Mouse (Mus musculus): ENCODE data around the gene Decr2. TPM values are rescaled to one million over a fixed set of nuclear protein-coding genes. Genes with fewer than 3 reads are reported as not detected.
A peak's percentile ranks its signal among the peaks of the same experiment; 100 is the strongest.

Decr2 gene
- polyA plus RNA-seq, 1 experiment: 12.0 TPM

DNA sequence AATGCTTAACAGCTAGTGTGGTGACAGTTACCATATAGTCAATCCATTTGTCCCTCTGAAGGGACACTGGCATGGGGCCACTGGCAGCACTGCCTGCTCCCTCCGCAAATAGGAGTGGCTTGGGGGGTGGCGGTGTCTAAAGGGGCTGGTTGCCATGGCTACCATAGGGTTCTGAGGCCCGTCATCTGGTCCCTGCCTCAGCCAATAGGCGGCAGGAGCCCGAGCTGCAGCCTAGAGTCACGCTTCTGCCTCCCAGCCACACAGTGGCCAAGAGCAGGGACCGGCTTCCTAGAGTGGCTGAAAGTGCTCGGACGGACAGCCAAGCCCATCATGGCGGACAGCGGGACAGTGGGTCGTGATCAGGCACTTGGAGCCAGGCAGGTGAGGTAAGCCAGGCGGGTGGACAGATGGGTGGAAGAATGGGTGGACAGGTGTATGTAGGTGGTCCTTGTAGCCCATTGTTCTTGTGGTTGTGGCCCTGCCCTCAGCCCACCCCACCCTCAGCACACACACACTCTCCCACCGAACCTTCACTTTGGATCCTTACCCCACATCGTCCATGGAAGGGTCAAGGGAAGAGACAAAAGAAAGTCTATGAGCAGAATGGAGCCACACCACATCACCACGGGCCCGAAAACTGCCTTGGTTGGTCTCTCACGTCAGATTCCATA lies 41.1 kb upstream of the Decr2 start:
- Histone ChIP-seq H3K4me1 (ENCODE audit: control insufficient read depth, insufficient read depth, low read length) (peaks cover 4% of the 10 kb centered on the region), H3K27ac (ENCODE audit: control insufficient read depth, insufficient read depth, low read depth, low read length) (no peak overlapping the region), H3K36me3 (ENCODE audit: control insufficient read depth, insufficient read depth, low read length) (no peaks in the 10 kb centered on the region), H3K27me3 (ENCODE audit: control insufficient read depth, insufficient read depth, low read length) (no peaks in the 10 kb centered on the region), H3K4me3 (ENCODE audit: control insufficient read depth, low read depth, low read length) (peak overlapping the region; percentile 2; the same call in 1 of the 2 replicates)
- no peak for TF ChIP-seq POLR2A (IDR thresholded peaks at IDR 0.05; ENCODE audit: control insufficient read depth, low read depth, low read length)
- no peak for TF ChIP-seq CTCF (IDR thresholded peaks at IDR 0.05; ENCODE audit: control insufficient read depth, insufficient read depth, insufficient replicate concordance, low read depth, low read length)

DNA sequence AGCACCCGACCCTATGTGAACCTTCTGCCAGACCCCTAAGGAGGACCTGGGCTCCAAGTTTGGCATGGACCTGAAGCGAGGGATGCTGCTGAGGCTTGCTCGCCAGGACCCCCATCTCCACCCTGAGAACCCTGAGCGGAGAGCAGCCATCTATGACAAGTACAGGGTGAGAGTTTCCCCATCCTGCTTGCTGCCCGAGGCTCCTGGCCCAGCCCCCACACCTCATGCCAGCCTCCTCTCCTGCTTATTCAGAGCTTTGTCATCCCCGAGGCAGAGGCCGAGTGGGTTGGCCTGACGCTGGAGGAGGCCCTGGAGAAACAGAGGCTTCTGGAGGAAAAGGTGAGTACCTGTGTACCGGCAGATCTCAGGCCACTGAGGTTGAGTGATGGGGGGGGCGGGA lies 35.1 kb upstream of the Decr2 start:
- no peaks in the 10 kb centered on the region for H3K36me3 ChIP-seq (ENCODE audit: control insufficient read depth, insufficient read depth, low read length)
- H3K4me3 ChIP-seq (ENCODE audit: control insufficient read depth, low read depth, low read length): no peak overlapping the region
- H3K27me3 ChIP-seq (ENCODE audit: control insufficient read depth, insufficient read depth, low read length): no peaks in the 10 kb centered on the region
- no peak overlapping the region for H3K27ac ChIP-seq (ENCODE audit: control insufficient read depth, insufficient read depth, low read depth, low read length)
- no peak for TF ChIP-seq POLR2A (IDR thresholded peaks at IDR 0.05; ENCODE audit: control insufficient read depth, low read depth, low read length)
- no peak for TF ChIP-seq CTCF (IDR thresholded peaks at IDR 0.05; ENCODE audit: control insufficient read depth, insufficient read depth, insufficient replicate concordance, low read depth, low read length)
- H3K4me1 ChIP-seq (ENCODE audit: control insufficient read depth, insufficient read depth, low read length): peaks cover 5% of the 10 kb centered on the region; the same call in 1 of the 2 replicates

DNA sequence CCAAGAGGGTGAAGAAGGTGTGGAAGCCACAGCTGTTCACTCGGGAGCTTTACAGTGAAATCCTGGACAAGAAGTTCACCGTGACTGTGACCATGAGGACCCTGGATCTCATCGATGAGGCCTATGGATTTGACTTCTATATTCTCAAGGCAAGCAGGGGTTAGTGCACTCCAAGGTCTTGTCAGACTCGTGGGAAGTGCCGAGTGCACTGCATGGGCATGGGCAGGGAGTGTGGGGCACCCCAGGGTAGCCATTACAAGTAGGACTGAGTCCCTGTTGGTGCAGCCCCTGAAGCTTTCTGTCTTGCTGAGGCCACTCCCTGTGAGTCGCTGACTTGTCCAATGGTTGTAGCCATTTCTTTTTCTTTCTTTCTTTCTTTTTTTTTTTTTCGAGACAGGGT lies 34.4 kb upstream of the Decr2 start:
- H3K36me3 ChIP-seq (ENCODE audit: control insufficient read depth, insufficient read depth, low read length): no peaks in the 10 kb centered on the region
- no peaks in the 10 kb centered on the region for H3K27me3 ChIP-seq (ENCODE audit: control insufficient read depth, insufficient read depth, low read length)
- no peak overlapping the region for H3K27ac ChIP-seq (ENCODE audit: control insufficient read depth, insufficient read depth, low read depth, low read length)
- H3K4me1 ChIP-seq (ENCODE audit: control insufficient read depth, insufficient read depth, low read length): peaks cover 5% of the 10 kb centered on the region; the same call in 1 of the 2 replicates
- no peak overlapping the region for H3K4me3 ChIP-seq (ENCODE audit: control insufficient read depth, low read depth, low read length)
- TF ChIP-seq CTCF (IDR thresholded peaks at IDR 0.05; ENCODE audit: control insufficient read depth, insufficient read depth, insufficient replicate concordance, low read depth, low read length) (no peak), POLR2A (IDR thresholded peaks at IDR 0.05; ENCODE audit: control insufficient read depth, low read depth, low read length) (no peak)

DNA sequence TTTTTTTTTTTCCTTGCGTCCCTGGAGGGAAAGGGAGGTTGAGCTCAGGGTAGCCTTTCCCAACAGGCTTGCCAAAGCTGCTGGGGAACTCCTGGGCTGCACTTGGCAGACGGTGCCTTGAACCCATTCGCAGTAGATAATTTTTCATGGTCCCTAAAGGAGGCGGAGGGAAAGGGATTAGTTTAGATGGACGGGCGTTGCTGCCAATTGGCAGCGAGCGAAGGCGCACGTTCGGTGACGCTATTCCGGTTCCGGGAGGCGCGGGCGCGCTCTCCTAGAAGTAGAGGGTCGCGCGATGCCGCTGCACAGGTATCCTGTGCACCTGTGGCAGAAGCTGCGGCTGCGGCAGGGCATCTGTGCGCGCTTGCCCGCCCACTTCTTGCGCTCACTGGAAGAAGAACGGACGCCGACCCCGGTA lies 33.1 kb upstream of the Decr2 start, which contains the start of gene Mrpl28:
Gene Mrpl28 (plus strand): TSS at position 234 of the 418 bp plus-strand sequence.
- TF ChIP-seq CTCF (IDR thresholded peaks at IDR 0.05; ENCODE audit: control insufficient read depth, insufficient read depth, insufficient replicate concordance, low read depth, low read length) (no peak), POLR2A (IDR thresholded peaks at IDR 0.05; ENCODE audit: control insufficient read depth, low read depth, low read length) (peak; percentile 90)
- Histone ChIP-seq H3K27me3 (ENCODE audit: control insufficient read depth, insufficient read depth, low read length) (no peaks in the 10 kb centered on the region), H3K4me3 (ENCODE audit: control insufficient read depth, low read depth, low read length) (peak within 1 kb of the TSS; percentile 85), H3K4me1 (ENCODE audit: control insufficient read depth, insufficient read depth, low read length) (peaks cover 5% of the 10 kb centered on the region; the same call in 1 of the 2 replicates), H3K27ac (ENCODE audit: control insufficient read depth, insufficient read depth, low read depth, low read length) (peak within 1 kb of the TSS; percentile 15; the same call in 1 of the 2 replicates), H3K36me3 (ENCODE audit: control insufficient read depth, insufficient read depth, low read length) (no peaks in the 10 kb centered on the region)

DNA sequence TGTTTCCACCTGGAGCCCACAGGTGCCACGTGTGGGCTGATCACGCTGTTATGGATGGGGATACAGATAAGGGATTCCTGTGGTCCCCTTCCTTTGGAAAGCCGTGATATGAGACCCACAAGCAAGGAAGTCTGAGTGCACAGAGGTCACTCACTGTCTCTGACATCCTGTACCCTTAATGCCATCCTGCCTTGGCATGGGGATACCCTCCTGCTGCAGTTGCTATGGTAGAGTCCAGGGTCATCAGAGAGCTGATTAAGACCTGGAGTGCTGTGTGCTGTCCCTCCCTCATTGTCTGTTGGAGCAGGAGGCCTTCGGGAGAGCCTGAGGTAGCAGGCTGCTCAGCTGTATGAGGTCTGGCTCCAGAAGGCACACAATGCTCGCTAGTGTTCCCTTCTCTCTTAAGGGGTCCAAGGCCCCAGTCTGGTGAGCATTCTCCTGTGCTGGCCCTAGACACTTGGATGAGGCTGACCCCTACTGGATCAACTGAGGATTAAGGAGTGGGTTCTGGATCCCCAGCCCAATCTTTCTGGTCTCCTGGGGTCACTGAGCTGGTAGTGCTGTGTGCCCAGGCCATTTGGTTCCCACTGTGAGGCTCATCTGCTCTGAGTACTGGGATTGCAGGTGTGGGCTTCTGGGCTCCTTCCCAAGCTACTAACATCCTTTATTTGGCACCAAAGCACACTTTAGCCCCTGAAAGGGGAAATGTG lies 32.4 kb upstream of the Decr2 start:
- H3K4me1 ChIP-seq (ENCODE audit: control insufficient read depth, insufficient read depth, low read length): peaks cover 5% of the 10 kb centered on the region; the same call in 1 of the 2 replicates
- no peak overlapping the region for H3K27ac ChIP-seq (ENCODE audit: control insufficient read depth, insufficient read depth, low read depth, low read length)
- H3K27me3 ChIP-seq (ENCODE audit: control insufficient read depth, insufficient read depth, low read length): no peaks in the 10 kb centered on the region
- H3K36me3 ChIP-seq (ENCODE audit: control insufficient read depth, insufficient read depth, low read length): no peaks in the 10 kb centered on the region
- H3K4me3 ChIP-seq (ENCODE audit: control insufficient read depth, low read depth, low read length): no peak overlapping the region
- TF ChIP-seq CTCF (IDR thresholded peaks at IDR 0.05; ENCODE audit: control insufficient read depth, insufficient read depth, insufficient replicate concordance, low read depth, low read length): no peak
- TF ChIP-seq POLR2A (IDR thresholded peaks at IDR 0.05; ENCODE audit: control insufficient read depth, low read depth, low read length): no peak

DNA sequence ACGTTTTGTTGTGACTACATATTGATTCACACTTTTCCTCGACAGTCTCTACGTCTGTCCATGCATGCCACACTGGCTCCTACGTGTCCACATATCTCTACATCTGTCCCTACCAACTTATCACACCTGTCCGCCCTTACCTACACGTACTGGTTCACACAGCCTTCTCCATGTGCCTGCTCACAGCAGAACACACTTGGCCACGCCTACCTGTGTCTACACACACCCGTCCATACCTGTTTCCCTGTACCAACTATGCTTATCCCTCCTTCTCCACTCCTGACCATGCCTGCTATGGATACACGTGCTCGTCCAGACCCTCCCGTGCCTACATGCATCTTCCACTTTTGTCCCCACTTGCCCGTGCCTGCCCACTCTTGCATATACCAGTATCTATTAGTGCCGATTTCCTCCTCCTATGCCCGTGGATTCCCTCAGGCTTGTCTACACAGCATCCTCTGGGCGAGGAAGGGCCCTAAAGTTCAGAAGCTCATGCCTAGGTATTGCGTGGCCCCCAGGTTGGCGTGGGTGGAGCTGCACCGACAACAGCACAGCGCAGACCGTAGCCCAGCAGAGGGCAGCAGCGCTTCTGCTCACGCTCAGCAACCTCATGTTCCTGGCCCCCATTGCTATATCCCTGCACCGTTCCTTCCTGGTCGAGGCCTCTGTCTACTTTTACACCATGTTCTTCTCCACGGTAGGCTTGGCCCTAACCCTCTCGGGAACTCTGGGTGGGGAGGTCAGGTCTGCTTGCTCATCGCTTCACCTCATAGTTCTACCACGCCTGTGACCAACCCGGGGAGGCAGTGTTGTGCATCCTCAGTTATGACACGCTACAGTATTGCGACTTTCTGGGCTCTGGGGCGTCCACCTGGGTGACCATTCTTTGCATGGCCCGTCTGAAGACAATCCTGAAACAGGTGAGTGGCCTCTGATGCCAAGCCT lies 29.9 kb upstream of the Decr2 start:
- Histone ChIP-seq H3K36me3 (ENCODE audit: control insufficient read depth, insufficient read depth, low read length) (no peaks in the 10 kb centered on the region), H3K27ac (ENCODE audit: control insufficient read depth, insufficient read depth, low read depth, low read length) (no peak overlapping the region), H3K27me3 (ENCODE audit: control insufficient read depth, insufficient read depth, low read length) (no peaks in the 10 kb centered on the region), H3K4me3 (ENCODE audit: control insufficient read depth, low read depth, low read length) (no peak overlapping the region), H3K4me1 (ENCODE audit: control insufficient read depth, insufficient read depth, low read length) (peaks cover 5% of the 10 kb centered on the region; the same call in 1 of the 2 replicates)
- TF ChIP-seq POLR2A (IDR thresholded peaks at IDR 0.05; ENCODE audit: control insufficient read depth, low read depth, low read length) (no peak), CTCF (IDR thresholded peaks at IDR 0.05; ENCODE audit: control insufficient read depth, insufficient read depth, insufficient replicate concordance, low read depth, low read length) (peak; percentile 67; the same call in 1 of the 2 replicates)

Measured in testis, adult 2 months (tissue).